ENCODE assay signal across 9 mouse cellular contexts in the genomic region with DNA sequence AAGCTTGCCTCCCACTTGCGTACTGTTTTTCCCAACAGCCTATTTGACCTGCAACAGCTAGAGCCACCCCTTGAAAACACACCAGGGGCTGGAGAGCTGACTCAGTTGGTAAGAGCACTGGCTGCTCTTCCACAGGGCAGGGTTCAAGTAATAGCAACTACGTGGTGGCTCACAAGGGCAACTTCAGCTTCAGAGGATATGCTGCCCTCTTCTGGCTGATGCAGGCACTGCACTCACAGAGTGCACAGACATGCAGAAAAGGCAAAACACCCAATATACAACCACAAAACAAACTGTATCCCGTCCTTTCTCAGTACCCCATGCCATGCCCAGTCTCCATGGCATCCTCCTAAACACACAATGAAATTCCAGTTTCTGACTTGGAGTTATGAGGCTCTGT. TPM values are rescaled to one million over a fixed set of nuclear protein-coding genes. Genes with fewer than 3 reads are reported as not detected.
A peak's percentile ranks its signal among the peaks of the same experiment; 100 is the strongest.
DNase-seq lines count a peak whose midpoint lies in the region; ATAC-seq and TF ChIP-seq lines count a peak whose summit lies in the region.
"Had no signal": no experiment of that assay in that cellular context is flagged by ENCODE, and none has a peak within 500 bp of the region (broad histone marks: within the 10 kb centered on the region; RNA-seq: fewer than 3 reads in every experiment).

No protein-coding gene starts in this region.

- H3K9me3 ChIP-seq in kidney, embryonic 15.5 days (replicated peaks): no peaks in the 10 kb centered on the region
- H3K9me3 ChIP-seq in stomach, postnatal 0 days (ENCODE audit: control insufficient read depth, low read length): no peaks in the 10 kb centered on the region
- 0 out of 2 replicates have a peak, but pooled peaks cover 3% of the 10 kb centered on the region for H3K9me3 ChIP-seq in hindbrain, embryonic 13.5 days
- H3K9me3 ChIP-seq: liver, embryonic 13.5 days had no signal

- H3K4me3 ChIP-seq in kidney, embryonic 15.5 days (replicated peaks): no peak overlapping the region
- no peak overlapping the region for H3K4me3 ChIP-seq in stomach, postnatal 0 days (ENCODE audit: low read depth, low read length)
- no peak overlapping the region for H3K4me3 ChIP-seq in hindbrain, embryonic 13.5 days
- H3K4me3 ChIP-seq: liver, embryonic 13.5 days had no signal

- DNase-seq in layer of hippocampus, adult 11-12 months (ENCODE audit: low spot score): peak; percentile 34
- DNase-seq in layer of hippocampus, adult 9-10 months (ENCODE audit: low spot score): no peak
- peak; percentile 20 for DNase-seq in CD4-positive helper T cell, adult 2 months (ENCODE audit: low read depth, low spot score)
- DNase-seq in WW6 (ENCODE audit: low read depth, low spot score): peak; percentile 43
- peak; percentile 58 for DNase-seq in stomach, postnatal 0 days (ENCODE audit: low spot score)
- no peak for DNase-seq in cerebellum, adult 9-10 months
- DNase-seq: liver, embryonic 13.5 days had no signal

- H3K36me3 ChIP-seq in kidney, embryonic 15.5 days: peaks cover 3% of the 10 kb centered on the region; the same call in 1 of the 2 replicates
- H3K36me3 ChIP-seq in stomach, postnatal 0 days (ENCODE audit: control insufficient read depth, insufficient read depth, low read length): no peaks in the 10 kb centered on the region
- H3K36me3 ChIP-seq in hindbrain, embryonic 13.5 days: no peaks in the 10 kb centered on the region
- H3K36me3 ChIP-seq: liver, embryonic 13.5 days had no signal

- peaks cover 41% of the 10 kb centered on the region for H3K4me1 ChIP-seq in kidney, embryonic 15.5 days
- H3K4me1 ChIP-seq in stomach, postnatal 0 days (replicated peaks; ENCODE audit: control insufficient read depth, insufficient read depth): peaks cover 4% of the 10 kb centered on the region
- H3K4me1 ChIP-seq in hindbrain, embryonic 13.5 days (replicated peaks): peaks cover 58% of the 10 kb centered on the region

- peak overlapping the region; percentile 91 for H3K27ac ChIP-seq in kidney, embryonic 15.5 days
- no peak overlapping the region for H3K27ac ChIP-seq in stomach, postnatal 0 days (replicated peaks)
- no peak overlapping the region for H3K27ac ChIP-seq in hindbrain, embryonic 13.5 days
- H3K27ac ChIP-seq: liver, embryonic 13.5 days had no signal

- H3K9ac ChIP-seq in kidney, embryonic 15.5 days: no peak overlapping the region
- H3K9ac ChIP-seq in stomach, postnatal 0 days (ENCODE audit: low read length): no peak overlapping the region
- H3K9ac ChIP-seq in hindbrain, embryonic 13.5 days: no peak overlapping the region
- H3K9ac ChIP-seq: liver, embryonic 13.5 days had no signal

- ATAC-seq in kidney, embryonic 15.5 days (replicated peaks; ENCODE audit: low FRiP score): no peak
- ATAC-seq in stomach, postnatal 0 days (ENCODE audit: low FRiP score, low TSS enrichment): no peak
- no peak for ATAC-seq in hindbrain, embryonic 13.5 days (ENCODE audit: low FRiP score)

- no peak for TF ChIP-seq EP300 in stomach, postnatal 0 days (optimal IDR thresholded peaks at IDR 0.05)

- H3K27me3 ChIP-seq in kidney, embryonic 15.5 days: no peaks in the 10 kb centered on the region
- no peaks in the 10 kb centered on the region for H3K27me3 ChIP-seq in stomach, postnatal 0 days (ENCODE audit: control insufficient read depth, insufficient read depth, low read length)
- H3K27me3 ChIP-seq in hindbrain, embryonic 13.5 days: peaks cover 9% of the 10 kb centered on the region; the same call in 1 of the 2 replicates
- H3K27me3 ChIP-seq: liver, embryonic 13.5 days had no signal

- H3K4me2 ChIP-seq in kidney, embryonic 15.5 days: no peak overlapping the region
- no peak overlapping the region for H3K4me2 ChIP-seq in stomach, postnatal 0 days (replicated peaks; ENCODE audit: low read depth)
- no peak overlapping the region for H3K4me2 ChIP-seq in hindbrain, embryonic 13.5 days
- H3K4me2 ChIP-seq: liver, embryonic 13.5 days had no signal

- WGBS in kidney, embryonic 15.5 days: 75% methylated on average over 3 of the region's 3 CpGs
- 82% methylated on average over 3 of the region's 3 CpGs for WGBS in stomach, postnatal 0 days
- WGBS in hindbrain, embryonic 13.5 days: 73% methylated on average over 3 of the region's 3 CpGs

- TF ChIP-seq CTCF in stomach, postnatal 0 days (IDR thresholded peaks at IDR 0.05; ENCODE audit: low read depth): peak; percentile 80

RNA-seq across cellular contexts. Expression of gene Rph3al, which starts 34.7 kb away (rescaled TPM):
- polyA plus RNA-seq in kidney, embryonic 15.5 days (2015; fragmentation: Nextera tagmentation; extraction: Ambion mirVana): 13.8 and 14.5 TPM in 2 replicates
- 11.2 and 11.7 TPM in 2 replicates for polyA plus RNA-seq in stomach, postnatal 0 days (2015; fragmentation: Nextera tagmentation; extraction: Ambion mirVana)
- 2.2 and 2.5 TPM in 2 replicates for polyA plus RNA-seq in hindbrain, embryonic 13.5 days (2015; fragmentation: Nextera tagmentation; extraction: Ambion mirVana)

Comparison
In these comparisons a context has a peak if more than half of its experiments do, and no peak if none do; other contexts are left out.
1. DNase-seq: peak in layer of hippocampus, adult 11-12 months (single experiment), CD4-positive helper T cell, adult 2 months (single experiment), WW6 (single experiment) and stomach, postnatal 0 days (single experiment); none in layer of hippocampus, adult 9-10 months (single experiment) and cerebellum, adult 9-10 months (single experiment).